Mouse (Mus musculus): ENCODE data around the gene Slc17a2. TPM values are rescaled to one million over a fixed set of nuclear protein-coding genes. Genes with fewer than 3 reads are reported as not detected.

Slc17a2 gene
- polyA plus RNA-seq, 1 experiment from 2014 or later: not detected

DNA sequence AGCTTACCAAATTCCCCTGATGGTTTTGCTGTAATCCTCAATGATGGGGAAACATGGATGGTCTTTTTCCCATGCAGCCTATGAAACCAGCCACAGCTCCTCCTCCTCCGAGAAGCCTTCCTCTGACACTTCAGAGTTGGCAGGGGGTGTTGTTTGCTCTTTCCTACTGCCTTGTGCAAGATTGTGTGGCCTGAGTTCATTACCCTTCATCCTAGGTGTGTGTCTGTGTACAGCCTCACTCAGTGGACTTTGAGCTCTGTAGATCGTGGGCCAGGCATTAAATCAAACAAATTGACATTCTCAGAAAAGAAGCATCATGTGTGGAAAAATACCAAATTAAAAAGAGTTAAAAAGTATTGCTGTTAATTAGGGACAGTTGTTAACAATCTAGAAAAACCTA lies 2.3 kb upstream of the Slc17a2 start:
- ATAC-seq (replicated peaks; ENCODE audit: insufficient number of reproducible peaks, insufficient read depth, low FRiP score, low read depth): no peak
- Histone ChIP-seq H3K27ac (no peak overlapping the region), H3K4me1 (replicated peaks) (no peaks in the 10 kb centered on the region), H3K4me3 (no peak overlapping the region), H3K9ac (no peak overlapping the region), H3K9me3 (replicated peaks) (no peaks in the 10 kb centered on the region), H3K4me2 (no peak overlapping the region), H3K36me3 (no peaks in the 10 kb centered on the region), H3K27me3 (no peaks in the 10 kb centered on the region)
- WGBS: 72% methylated on average over 2 of the region's 2 CpGs

DNA sequence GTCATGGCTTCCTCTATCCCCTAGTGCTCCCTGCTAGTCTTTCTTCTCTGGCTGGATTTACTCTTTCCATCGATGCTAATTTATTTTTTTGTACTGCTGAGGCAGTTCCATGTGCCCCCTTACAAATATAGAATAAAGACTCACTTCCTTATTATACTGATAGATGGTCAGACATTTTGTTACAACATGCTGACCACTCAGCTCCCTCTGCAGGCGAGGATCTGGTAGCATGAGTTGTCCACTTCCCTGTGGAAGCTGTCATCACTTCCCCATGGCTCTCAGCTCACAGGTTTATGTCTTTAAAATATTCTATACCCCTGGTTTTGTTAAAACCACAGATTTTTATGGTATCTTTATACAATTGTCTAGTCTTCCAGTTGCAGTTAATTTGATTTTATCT lies 9.4 kb downstream of the Slc17a2 start:
- no peak overlapping the region for H3K4me2 ChIP-seq
- H3K4me1 ChIP-seq (replicated peaks): no peaks in the 10 kb centered on the region
- H3K9ac ChIP-seq: no peak overlapping the region
- ATAC-seq (replicated peaks; ENCODE audit: insufficient number of reproducible peaks, insufficient read depth, low FRiP score, low read depth): no peak
- no peak overlapping the region for H3K27ac ChIP-seq
- no peak overlapping the region for H3K4me3 ChIP-seq
- H3K27me3 ChIP-seq: no peaks in the 10 kb centered on the region
- no peaks in the 10 kb centered on the region for H3K36me3 ChIP-seq
- no peaks in the 10 kb centered on the region for H3K9me3 ChIP-seq (replicated peaks)
- WGBS: 61% methylated on average over 2 of the region's 2 CpGs

DNA sequence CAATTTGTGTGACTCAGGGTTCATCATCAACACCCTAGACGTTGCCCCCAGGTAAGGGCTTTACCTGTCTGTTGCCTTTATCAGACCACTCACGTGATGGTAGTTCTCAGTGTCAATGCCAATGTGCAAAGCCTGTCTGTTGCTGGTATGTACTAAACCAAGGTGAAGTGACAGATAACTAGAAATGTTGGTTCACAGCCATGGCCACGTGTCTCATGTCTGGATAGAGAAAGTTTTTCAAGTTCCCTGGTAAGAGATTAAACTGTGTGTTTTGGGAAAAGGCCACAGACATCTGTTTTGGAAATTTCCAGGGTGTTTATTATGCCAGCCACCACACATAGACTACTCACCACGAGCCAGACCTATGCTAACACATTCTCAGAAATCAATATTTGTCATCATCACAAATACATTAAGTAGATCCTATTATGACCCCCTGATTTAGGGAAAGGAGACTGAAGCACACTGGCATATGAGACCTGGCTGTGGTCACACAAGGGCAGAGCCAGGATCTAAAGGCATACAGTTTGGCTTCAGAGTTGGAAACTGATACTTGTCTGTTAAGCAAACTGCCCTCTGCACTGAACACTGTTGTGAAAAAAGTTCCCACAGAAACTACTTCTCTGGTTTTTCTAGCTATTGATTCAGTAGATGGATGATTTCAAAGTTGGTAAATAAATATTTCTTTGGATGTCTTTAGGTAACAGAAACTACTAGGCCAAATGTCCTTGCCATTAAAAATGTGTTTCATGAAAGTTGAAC lies 13.6 kb downstream of the Slc17a2 start:
- WGBS: 65% methylated on average over 4 of the region's 4 CpGs
- H3K4me3 ChIP-seq: no peak overlapping the region

DNA sequence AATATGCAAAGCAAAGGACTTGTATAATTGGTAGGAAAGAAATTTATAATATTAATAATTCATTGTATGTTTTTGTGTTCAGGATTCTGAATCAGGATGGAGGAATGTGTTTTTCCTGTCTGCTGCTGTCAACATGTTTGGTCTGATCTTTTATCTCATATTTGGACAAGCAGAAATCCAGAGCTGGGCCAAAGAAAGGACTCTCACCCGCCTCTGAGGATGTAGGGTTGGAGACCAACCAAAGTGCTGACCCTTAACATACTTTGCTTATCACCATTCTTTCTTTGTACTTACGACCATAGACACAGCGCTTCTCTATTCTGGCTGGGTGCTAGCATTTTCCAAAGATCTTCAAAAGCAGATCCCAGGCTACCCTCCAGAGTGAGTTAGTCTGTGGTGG lies 15.4 kb downstream of the Slc17a2 start:
- Histone ChIP-seq H3K4me1 (replicated peaks) (no peaks in the 10 kb centered on the region; the same call in 1 of the 2 replicates), H3K27ac (no peak overlapping the region), H3K9ac (no peak overlapping the region), H3K36me3 (no peaks in the 10 kb centered on the region), H3K9me3 (replicated peaks) (no peaks in the 10 kb centered on the region), H3K4me2 (no peak overlapping the region), H3K27me3 (no peaks in the 10 kb centered on the region), H3K4me3 (no peak overlapping the region)
- WGBS: 22% methylated on average over 3 of the region's 3 CpGs
- no peak for ATAC-seq (replicated peaks; ENCODE audit: insufficient number of reproducible peaks, insufficient read depth, low FRiP score, low read depth)

More for the DNA sequence above, 13.6 kb downstream of the Slc17a2 start:
- Histone ChIP-seq H3K9me3 (replicated peaks) (no peaks in the 10 kb centered on the region), H3K4me2 (no peak overlapping the region), H3K9ac (no peak overlapping the region), H3K4me1 (replicated peaks) (no peaks in the 10 kb centered on the region; the same call in 1 of the 2 replicates), H3K36me3 (no peaks in the 10 kb centered on the region), H3K27me3 (no peaks in the 10 kb centered on the region), H3K27ac (no peak overlapping the region)
- no peak for ATAC-seq (replicated peaks; ENCODE audit: insufficient number of reproducible peaks, insufficient read depth, low FRiP score, low read depth)

DNA sequence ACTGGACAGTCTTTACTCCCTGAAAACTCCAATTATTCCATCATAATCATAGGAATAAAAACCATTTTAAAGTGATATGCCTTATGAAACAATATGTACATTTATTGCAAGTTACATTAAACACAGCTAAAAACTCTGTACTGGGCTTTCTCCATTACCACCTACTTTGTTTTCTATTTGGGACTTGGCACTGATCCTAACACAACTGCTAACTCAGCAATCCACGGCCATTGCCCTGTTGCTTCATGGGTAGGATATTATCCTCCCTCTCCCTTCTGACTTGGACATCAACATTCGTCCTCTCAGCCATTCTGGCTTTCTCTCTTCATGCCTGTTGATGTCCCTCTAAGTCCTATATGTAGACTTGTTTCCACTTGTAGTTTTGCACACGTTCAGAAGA lies 19.8 kb downstream of the Slc17a2 start:
- Histone ChIP-seq H3K9me3 (replicated peaks) (no peaks in the 10 kb centered on the region), H3K4me2 (no peak overlapping the region), H3K36me3 (no peaks in the 10 kb centered on the region), H3K27ac (no peak overlapping the region), H3K9ac (no peak overlapping the region), H3K4me3 (no peak overlapping the region), H3K27me3 (no peaks in the 10 kb centered on the region), H3K4me1 (replicated peaks) (no peaks in the 10 kb centered on the region; the same call in 1 of the 2 replicates)
- no peak for ATAC-seq (replicated peaks; ENCODE audit: insufficient number of reproducible peaks, insufficient read depth, low FRiP score, low read depth)
- 46% methylated on average over 3 of the region's 3 CpGs for WGBS

DNA sequence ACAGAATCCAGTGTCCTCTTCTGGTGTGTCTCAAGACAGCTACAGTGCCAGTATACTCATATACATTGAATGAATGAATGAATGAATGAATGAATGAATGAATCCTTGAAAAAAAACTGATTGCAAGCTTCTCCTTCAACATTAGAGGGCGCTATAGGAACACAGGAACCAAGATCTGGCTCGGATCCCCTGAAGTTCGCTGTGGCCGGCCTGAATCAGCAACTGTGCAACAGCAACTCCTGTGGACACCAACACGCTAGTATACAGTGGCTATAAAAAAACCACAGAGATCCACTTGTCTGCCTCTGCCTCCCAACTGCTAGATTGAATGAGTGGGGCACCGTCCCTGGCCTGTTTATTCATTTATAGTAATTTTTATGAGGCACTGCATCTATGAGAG lies 26.3 kb downstream of the Slc17a2 start:
- ATAC-seq (replicated peaks; ENCODE audit: insufficient number of reproducible peaks, insufficient read depth, low FRiP score, low read depth): no peak
- no peaks in the 10 kb centered on the region for H3K4me1 ChIP-seq (replicated peaks)
- 13% methylated on average over 6 of the region's 6 CpGs for WGBS
- no peak overlapping the region for H3K4me3 ChIP-seq
- no peak overlapping the region for H3K4me2 ChIP-seq
- no peak overlapping the region for H3K27ac ChIP-seq
- H3K9me3 ChIP-seq (replicated peaks): no peaks in the 10 kb centered on the region
- no peaks in the 10 kb centered on the region for H3K36me3 ChIP-seq
- no peak overlapping the region for H3K9ac ChIP-seq
- H3K27me3 ChIP-seq: no peaks in the 10 kb centered on the region

DNA sequence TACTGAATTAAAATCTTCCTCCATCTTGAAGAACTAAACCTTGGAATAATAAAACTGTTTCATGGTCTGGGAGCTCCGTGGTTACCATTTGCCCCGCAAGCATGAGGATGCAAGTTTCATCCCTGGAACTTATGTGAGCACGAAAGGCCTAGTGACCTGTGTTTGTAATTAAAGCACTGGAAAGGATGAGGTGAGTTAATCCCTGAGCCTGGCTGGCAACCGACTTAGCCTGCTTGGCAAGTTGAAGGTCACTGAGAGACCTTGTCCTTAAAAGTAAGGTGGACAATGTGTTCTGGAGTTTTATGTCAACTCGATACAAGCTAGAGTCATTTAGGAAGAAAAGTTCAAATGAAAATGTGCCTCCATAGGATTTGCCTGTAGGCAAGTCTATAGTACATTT lies 28.0 kb downstream of the Slc17a2 start:
- H3K27ac ChIP-seq: no peak overlapping the region
- H3K9ac ChIP-seq: no peak overlapping the region
- no peak for ATAC-seq (replicated peaks; ENCODE audit: insufficient number of reproducible peaks, insufficient read depth, low FRiP score, low read depth)
- no peak overlapping the region for H3K4me2 ChIP-seq
- no peak overlapping the region for H3K4me3 ChIP-seq
- WGBS: 82% methylated on average over 5 of the region's 5 CpGs
- H3K27me3 ChIP-seq: no peaks in the 10 kb centered on the region
- no peaks in the 10 kb centered on the region for H3K4me1 ChIP-seq (replicated peaks)
- H3K9me3 ChIP-seq (replicated peaks): no peaks in the 10 kb centered on the region
- no peaks in the 10 kb centered on the region for H3K36me3 ChIP-seq

DNA sequence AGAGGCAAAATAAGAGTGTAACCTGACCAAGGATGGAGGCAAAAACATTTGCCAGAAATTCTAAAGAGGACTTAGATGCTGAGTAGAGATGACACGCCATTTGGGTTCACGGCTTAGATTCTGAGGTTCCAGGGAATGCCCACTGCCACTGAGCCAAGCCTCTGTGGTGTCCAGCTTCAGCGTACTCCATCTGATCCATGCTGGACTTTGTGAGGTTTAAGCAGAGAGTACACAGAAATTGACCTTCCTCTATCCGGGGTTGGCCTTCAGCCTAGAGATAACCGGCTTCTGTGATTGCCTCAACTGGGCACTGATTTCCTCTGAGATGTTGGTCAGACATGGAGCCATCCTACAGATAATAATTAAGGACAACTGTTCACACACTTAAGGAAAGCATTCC lies 29.8 kb downstream of the Slc17a2 start:
- no peak overlapping the region for H3K27ac ChIP-seq

DNA sequence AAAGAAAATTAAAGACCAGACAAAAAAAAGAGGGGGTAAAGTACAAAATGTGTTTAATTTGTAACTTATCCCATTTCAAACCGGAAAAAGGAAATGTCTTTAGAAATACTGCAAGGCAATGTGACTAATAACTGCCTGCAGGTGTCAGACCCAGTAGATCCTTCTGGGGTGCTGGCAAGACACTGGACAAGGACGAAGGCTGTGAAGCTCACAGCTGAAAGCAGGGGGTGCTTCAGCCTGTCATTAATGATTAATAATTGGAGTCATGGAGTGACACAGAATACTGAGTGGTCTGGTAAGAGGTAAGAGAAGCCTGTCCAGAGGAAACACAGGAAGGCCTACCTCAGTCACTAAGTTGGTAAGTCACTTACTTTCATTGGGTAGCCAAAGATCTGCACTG lies 32.5 kb downstream of the Slc17a2 start, which contains the start of gene Slc17a3:
Slc17a3 (plus strand) TSS at position 127 of the 400 bp plus-strand sequence.
- no peaks in the 10 kb centered on the region for H3K4me1 ChIP-seq (replicated peaks)
- H3K36me3 ChIP-seq: no peaks in the 10 kb centered on the region
- H3K4me3 ChIP-seq: no peak within 1 kb of the TSS
- no peak for ATAC-seq (replicated peaks; ENCODE audit: insufficient number of reproducible peaks, insufficient read depth, low FRiP score, low read depth)
- no peaks in the 10 kb centered on the region for H3K27me3 ChIP-seq
- no peak within 1 kb of the TSS for H3K9ac ChIP-seq
- WGBS: 80% methylated on average over 2 of the region's 2 CpGs
- no peak within 1 kb of the TSS for H3K4me2 ChIP-seq
- no peak within 1 kb of the TSS for H3K27ac ChIP-seq
- H3K9me3 ChIP-seq (replicated peaks): no peaks in the 10 kb centered on the region

More for the DNA sequence above, 29.8 kb downstream of the Slc17a2 start:
- Histone ChIP-seq H3K36me3 (no peaks in the 10 kb centered on the region), H3K9ac (no peak overlapping the region), H3K4me2 (no peak overlapping the region), H3K4me1 (replicated peaks) (no peaks in the 10 kb centered on the region), H3K4me3 (no peak overlapping the region), H3K27me3 (no peaks in the 10 kb centered on the region), H3K9me3 (replicated peaks) (no peaks in the 10 kb centered on the region)
- WGBS: 81% methylated on average over 5 of the region's 5 CpGs
- ATAC-seq (replicated peaks; ENCODE audit: insufficient number of reproducible peaks, insufficient read depth, low FRiP score, low read depth): no peak

DNA sequence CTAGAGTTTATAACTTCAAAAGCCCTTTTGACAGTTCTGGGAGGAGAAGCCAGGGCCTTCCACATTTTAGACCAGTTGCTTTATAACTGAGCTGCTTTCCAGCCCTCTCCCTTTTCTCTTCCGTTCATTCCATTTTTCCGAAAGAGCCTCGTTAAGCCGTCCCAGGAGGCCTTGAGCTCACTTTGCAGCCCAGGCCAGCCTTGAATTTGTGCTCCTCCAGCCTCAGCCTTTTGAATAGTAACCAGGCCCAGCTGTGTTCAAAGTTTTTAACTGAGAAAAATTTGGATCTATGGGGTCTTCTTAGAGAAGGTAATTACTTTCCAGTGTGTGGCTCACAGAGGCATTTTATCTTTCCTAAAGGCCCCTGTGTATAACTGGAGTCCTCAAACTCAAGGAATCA lies 39.1 kb downstream of the Slc17a2 start:
- H3K27ac ChIP-seq: no peak overlapping the region
- no peaks in the 10 kb centered on the region for H3K9me3 ChIP-seq (replicated peaks)
- no peak for ATAC-seq (replicated peaks; ENCODE audit: insufficient number of reproducible peaks, insufficient read depth, low FRiP score, low read depth)
- H3K9ac ChIP-seq: no peak overlapping the region
- WGBS: 68% methylated on average over 4 of the region's 4 CpGs
- no peaks in the 10 kb centered on the region for H3K36me3 ChIP-seq
- H3K4me2 ChIP-seq: no peak overlapping the region
- H3K27me3 ChIP-seq: no peaks in the 10 kb centered on the region
- no peaks in the 10 kb centered on the region for H3K4me1 ChIP-seq (replicated peaks)
- no peak overlapping the region for H3K4me3 ChIP-seq

DNA sequence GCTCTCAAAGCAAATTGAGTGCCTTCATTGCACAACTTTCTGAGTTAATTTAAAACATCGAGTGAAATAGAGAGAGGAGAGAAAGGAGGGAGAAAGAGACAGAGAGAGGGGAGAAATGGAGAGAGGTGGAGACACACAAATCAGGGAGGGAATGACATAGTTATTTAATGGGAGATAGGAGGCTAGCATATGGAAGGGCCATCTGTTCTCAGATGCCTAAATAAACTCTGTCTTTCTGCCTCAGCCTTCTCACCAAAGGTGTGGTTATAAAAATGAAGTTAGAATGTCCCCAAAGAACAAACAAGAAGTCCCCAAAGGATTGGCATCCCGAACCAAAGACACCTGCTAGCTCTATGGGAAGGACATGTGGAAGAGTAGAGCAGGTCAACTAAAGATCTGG lies 42.5 kb downstream of the Slc17a2 start:
- 68% methylated on average over 2 of the region's 2 CpGs for WGBS
- H3K9ac ChIP-seq: no peak overlapping the region
- H3K4me3 ChIP-seq: no peak overlapping the region
- no peaks in the 10 kb centered on the region for H3K36me3 ChIP-seq
- no peaks in the 10 kb centered on the region for H3K9me3 ChIP-seq (replicated peaks)
- no peaks in the 10 kb centered on the region for H3K27me3 ChIP-seq
- H3K4me1 ChIP-seq (replicated peaks): no peaks in the 10 kb centered on the region
- no peak overlapping the region for H3K27ac ChIP-seq
- H3K4me2 ChIP-seq: no peak overlapping the region
- no peak for ATAC-seq (replicated peaks; ENCODE audit: insufficient number of reproducible peaks, insufficient read depth, low FRiP score, low read depth)

DNA sequence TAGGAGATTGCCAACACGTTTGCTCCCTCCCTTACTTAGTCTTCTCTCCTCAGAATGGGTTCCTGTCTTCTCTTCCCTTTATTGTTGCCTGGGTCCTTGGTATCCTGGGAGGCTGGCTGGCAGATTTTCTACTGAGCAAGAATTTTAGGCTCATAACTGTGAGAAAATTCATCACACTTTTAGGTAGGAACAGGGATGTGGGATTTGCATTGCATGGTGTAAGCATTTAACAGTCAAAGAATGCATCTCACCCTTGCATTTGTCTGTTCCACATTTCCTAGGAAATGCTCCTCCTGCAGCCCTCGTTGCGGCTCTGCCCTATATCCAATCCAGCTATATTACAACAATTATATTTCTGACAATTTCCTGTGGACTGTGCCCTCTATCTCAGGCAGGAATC lies 49.6 kb downstream of the Slc17a2 start:
- Histone ChIP-seq H3K4me2 (no peak overlapping the region), H3K9me3 (replicated peaks) (no peaks in the 10 kb centered on the region), H3K27me3 (no peaks in the 10 kb centered on the region; the same call in 1 of the 2 replicates), H3K36me3 (no peaks in the 10 kb centered on the region), H3K4me1 (replicated peaks) (no peaks in the 10 kb centered on the region), H3K9ac (no peak overlapping the region), H3K4me3 (no peak overlapping the region), H3K27ac (no peak overlapping the region)
- WGBS: 63% methylated on average over 3 of the region's 3 CpGs
- ATAC-seq (replicated peaks; ENCODE audit: insufficient number of reproducible peaks, insufficient read depth, low FRiP score, low read depth): no peak
